Mouse (Mus musculus) gastrocnemius, postnatal 14 days (tissue): ENCODE measurements at regions not wholly inside any gene's neighbourhood (a gene's known extent, or its start where the extent isn't known, plus 50 kb on each side); places are given as distances from the start of the nearest gene placed in this dataset.
"Not testable (repeated sequence)": the region's sequence is repeated elsewhere in the genome, so short reads cannot be mapped to it uniquely, and the experiment has no call there.

ENCODE experiments used
- DNase-seq: peaks from one replicate; pipeline ENCODE4 v3.0.0; 2021; ENCODE audit warnings: mixed read lengths
- intact Hi-C: fragments of 180-260 bp; cut with DNase I; formaldehyde crosslinking; loops from one replicate; pipeline ENCODE4 v1.15.1; 2025; ENCODE audit warnings: low total_unique reads

GRCm38 (mm10) chr16:55530844-55531243, 233.1 kb upstream of the Zpld1 start:
- intact Hi-C loops = no loop called here
- no peak for DNase-seq

- intact Hi-C loops = no loop called here
- DNase-seq = no peak
Measured at GRCm38 (mm10) chr16:55527680-55528079, 229.9 kb upstream of the Zpld1 start.

- no peak for DNase-seq
- intact Hi-C loops = no loop called here
Measured at GRCm38 (mm10) chr16:55526230-55526842, 228.6 kb upstream of the Zpld1 start.

GRCm38 (mm10) chr16:55523264-55523663, 225.5 kb upstream of the Zpld1 start:
- no peak for DNase-seq
- intact Hi-C loops = no loop called here

GRCm38 (mm10) chr16:55522283-55522682, 224.5 kb upstream of the Zpld1 start:
- intact Hi-C loops = no loop called here
- no peak for DNase-seq

GRCm38 (mm10) chr16:55521421-55521971, 223.7 kb upstream of the Zpld1 start:
- intact Hi-C loops = no loop called here
- DNase-seq = no peak

GRCm38 (mm10) chr16:55520077-55520476, 222.3 kb upstream of the Zpld1 start:
- DNase-seq = no peak
- intact Hi-C loops = no loop called here

GRCm38 (mm10) chr16:55519646-55520045, 221.9 kb upstream of the Zpld1 start:
- no peak for DNase-seq
- intact Hi-C loops = loop anchor here (5.0 kb wide), 1 partner anchor 338 kb away; no protein-coding TSS in a partner anchor

GRCm38 (mm10) chr16:55516994-55517393, 219.2 kb upstream of the Zpld1 start:
- intact Hi-C loops = loop anchor here (5.0 kb wide), 1 partner anchor 340 kb away; no protein-coding TSS in a partner anchor
- no peak for DNase-seq

GRCm38 (mm10) chr16:55515228-55515696, 217.5 kb upstream of the Zpld1 start:
- intact Hi-C loops = loop anchor here (5.0 kb wide), 1 partner anchor 342 kb away; no protein-coding TSS in a partner anchor

GRCm38 (mm10) chr16:55514448-55515200, 216.8 kb upstream of the Zpld1 start:
- no peak for DNase-seq
- intact Hi-C loops = loop anchor here (5.0 kb wide), 1 partner anchor 343 kb away; no protein-coding TSS in a partner anchor

More at GRCm38 (mm10) chr16:55515228-55515696, 217.5 kb upstream of the Zpld1 start:
- DNase-seq = no peak

- intact Hi-C loops = no loop called here
- DNase-seq = no peak
Measured at GRCm38 (mm10) chr16:55504796-55505413, 207.1 kb upstream of the Zpld1 start.

GRCm38 (mm10) chr16:55504274-55504673, 206.5 kb upstream of the Zpld1 start:
- intact Hi-C loops = no loop called here
- no peak for DNase-seq

- DNase-seq = no peak
- intact Hi-C loops = no loop called here
Measured at GRCm38 (mm10) chr16:55503273-55503672, 205.5 kb upstream of the Zpld1 start.

- intact Hi-C loops, DNase-seq: not testable (repeated sequence)
Measured at GRCm38 (mm10) chr16:55499831-55500230, 202.0 kb upstream of the Zpld1 start.

- intact Hi-C loops = no loop called here
- DNase-seq = no peak
Measured at GRCm38 (mm10) chr16:55495051-55495450, 197.3 kb upstream of the Zpld1 start.

- intact Hi-C loops = no loop called here
- DNase-seq = no peak
Measured at GRCm38 (mm10) chr16:55494162-55494561, 196.4 kb upstream of the Zpld1 start.

- intact Hi-C loops = no loop called here
- no peak for DNase-seq
Measured at GRCm38 (mm10) chr16:55492111-55492510, 194.3 kb upstream of the Zpld1 start.

- no peak for DNase-seq
- intact Hi-C loops = loop anchor here (5.0 kb wide), 1 partner anchor 368 kb away; no protein-coding TSS in a partner anchor
Measured at GRCm38 (mm10) chr16:55484391-55484790, 186.6 kb upstream of the Zpld1 start.

- intact Hi-C loops = loop anchor here (5.0 kb wide), 1 partner anchor 372 kb away; no protein-coding TSS in a partner anchor
Measured at GRCm38 (mm10) chr16:55480745-55481144, 183.0 kb upstream of the Zpld1 start.

More at GRCm38 (mm10) chr16:55480745-55481144, 183.0 kb upstream of the Zpld1 start:
- no peak for DNase-seq
